Mouse (Mus musculus): ENCODE data around the gene Hes5. TPM values are rescaled to one million over a fixed set of nuclear protein-coding genes. Genes with fewer than 3 reads are reported as not detected.
A peak's percentile ranks its signal among the peaks of the same experiment; 100 is the strongest.

Gene Hes5
- total RNA-seq, 2 experiments from 2014 or later, result not detected

DNA sequence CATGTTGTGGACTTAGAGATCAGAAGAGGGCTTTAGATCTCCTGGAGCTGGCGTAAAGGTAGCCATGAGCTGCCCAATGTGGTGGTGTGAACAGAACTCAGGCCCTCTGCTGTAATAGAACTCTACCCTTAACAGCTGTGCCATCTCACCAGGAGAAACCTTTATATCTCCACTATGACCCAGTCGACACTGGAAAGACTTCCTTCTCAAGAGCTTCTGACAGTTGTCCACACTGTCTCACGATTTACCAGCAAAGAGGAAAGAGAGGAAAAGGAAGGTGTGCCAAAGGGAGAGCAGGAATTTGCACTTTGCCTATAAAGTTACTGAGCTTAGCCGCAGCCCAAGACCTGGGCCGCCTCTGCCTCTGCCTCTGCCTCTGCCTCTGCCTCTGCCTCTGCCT is 18.9 kb upstream of the Hes5 start:
- DNase-seq, result no peak
- intact Hi-C loops (cut with DNase I), result loop anchor here (5.0 kb wide), 2 partner anchors 45 to 75 kb away; partner anchors contain the start of gene Mmel1

DNA sequence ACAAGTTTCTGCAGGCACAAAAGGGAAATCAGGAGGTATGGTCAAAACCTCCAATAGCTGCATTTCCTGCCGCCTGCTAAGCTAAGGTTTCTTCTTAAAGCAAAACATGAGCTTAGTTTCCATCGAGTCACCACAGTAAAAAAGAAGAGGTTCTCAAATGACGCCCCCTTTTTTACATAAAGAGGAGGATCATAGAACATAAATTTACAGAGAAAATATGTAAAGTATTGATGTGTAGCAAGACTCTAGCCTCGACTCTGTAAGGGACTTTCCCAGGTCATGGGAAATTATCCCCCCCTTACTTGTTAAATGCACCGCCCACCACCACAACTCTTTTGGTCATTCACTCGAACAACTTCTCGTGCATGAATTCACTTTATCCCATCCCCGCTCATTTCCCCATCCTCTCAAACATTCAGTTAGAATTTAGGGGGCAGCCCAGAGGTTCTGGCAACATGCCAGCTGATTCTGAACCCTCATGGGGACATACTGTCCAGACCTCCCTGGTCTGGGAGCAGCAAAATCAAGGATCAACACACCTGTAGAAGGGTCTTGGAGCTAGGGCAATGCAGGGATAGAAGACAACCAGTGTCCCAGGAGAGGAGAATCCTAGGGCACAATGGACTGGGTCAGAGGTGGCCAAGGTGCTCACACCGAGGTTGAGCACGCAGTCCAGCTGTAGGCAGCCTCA is 17.9 kb upstream of the Hes5 start:
- DNase-seq, result no peak
- intact Hi-C loops (cut with DNase I), result loop anchor here (5.0 kb wide), 2 partner anchors 45 to 75 kb away; partner anchors contain the start of gene Mmel1

DNA sequence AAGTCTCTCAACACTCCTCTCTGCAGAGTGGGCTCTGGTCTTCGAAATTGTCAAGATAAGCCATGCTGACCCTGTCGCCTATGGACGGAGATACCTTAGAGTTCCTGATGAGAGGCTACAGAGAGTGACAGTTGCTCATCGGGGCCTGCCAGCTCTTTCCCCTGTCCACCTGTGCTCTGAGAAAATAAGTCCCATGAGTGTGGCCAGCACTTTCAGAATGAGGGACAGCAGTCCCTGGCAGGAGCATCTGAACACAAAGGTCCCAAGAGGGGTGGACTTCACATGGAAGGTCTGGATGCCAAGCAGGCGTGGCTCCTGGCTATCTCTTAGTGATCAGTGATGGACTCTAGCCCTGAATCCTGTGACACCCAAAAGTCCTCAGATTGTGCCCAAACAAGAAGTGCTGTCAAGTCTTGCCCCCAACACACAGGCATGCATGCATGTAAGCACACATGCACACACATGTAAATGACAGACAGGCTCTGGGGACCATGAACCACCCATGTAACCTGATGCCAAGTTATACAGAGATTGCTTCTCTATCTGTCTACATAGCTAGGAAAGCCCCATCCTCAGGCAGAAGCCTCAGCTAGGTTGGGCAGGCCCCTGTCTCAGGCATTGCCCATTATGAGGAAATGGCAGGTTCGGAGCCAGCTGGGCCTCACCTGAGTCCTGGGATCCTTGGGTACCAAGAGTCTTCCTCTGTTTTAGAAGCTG is 17.2 kb upstream of the Hes5 start:
- DNase-seq, result no peak
- intact Hi-C loops (cut with DNase I), result loop anchor here (1.0 to 5.0 kb wide), 4 partner anchors 19 to 76 kb away; partner anchors contain the start of gene Mmel1

DNA sequence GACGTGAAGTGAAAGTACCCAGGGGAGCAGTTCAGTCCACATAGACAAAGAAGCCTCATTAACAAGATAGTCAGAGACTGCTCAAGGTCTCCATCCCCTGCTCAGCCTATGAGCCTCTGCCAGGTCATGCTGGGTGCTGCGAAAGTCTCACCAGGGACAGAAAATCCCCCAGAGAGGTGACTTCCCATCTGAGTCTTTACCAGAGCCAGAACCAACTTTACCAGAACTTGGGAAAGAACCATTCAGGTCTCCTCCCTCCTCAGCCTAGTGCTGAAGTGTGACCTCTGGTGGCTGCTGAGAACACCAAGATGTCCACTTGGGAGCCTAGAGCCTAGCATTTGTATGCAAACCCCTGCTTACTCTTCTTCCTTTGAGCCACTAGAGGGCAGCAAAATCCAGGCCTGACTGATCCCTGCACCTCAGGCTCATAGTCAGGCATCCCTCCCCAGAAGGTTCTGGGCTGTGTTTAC is 16.6 kb upstream of the Hes5 start:
- intact Hi-C loops (cut with DNase I), result loop anchor here (1.0 to 5.0 kb wide), 4 partner anchors 19 to 77 kb away; partner anchors contain the start of gene Mmel1
- peak in 1 of 2 experiments; percentile 76 for DNase-seq

DNA sequence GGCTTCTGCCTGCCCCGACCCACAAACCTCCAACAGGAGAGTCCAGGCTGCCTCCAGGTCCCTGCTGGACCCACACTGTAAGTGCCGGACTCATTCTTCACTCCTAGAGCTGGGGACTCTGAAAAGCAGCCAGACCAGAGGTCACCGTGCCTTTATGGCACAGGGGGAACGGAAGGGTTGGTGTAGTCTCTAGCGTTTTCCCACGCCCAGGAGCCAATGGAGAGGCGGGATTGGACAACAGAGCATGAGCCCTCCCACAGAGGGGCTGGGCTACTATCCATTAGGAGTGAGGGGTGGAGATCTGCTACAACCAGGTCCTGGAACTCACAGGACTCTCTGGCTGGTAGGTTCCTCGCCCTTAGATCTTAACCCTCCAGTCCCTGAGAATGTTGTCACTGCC is 14.4 kb upstream of the Hes5 start:
- intact Hi-C loops (cut with DNase I), result loop anchor here (5.0 kb wide), 1 partner anchor 121 kb away; the partner anchor contains the start of gene Pex10
- peak in 1 of 2 experiments; percentile 55 for DNase-seq

DNA sequence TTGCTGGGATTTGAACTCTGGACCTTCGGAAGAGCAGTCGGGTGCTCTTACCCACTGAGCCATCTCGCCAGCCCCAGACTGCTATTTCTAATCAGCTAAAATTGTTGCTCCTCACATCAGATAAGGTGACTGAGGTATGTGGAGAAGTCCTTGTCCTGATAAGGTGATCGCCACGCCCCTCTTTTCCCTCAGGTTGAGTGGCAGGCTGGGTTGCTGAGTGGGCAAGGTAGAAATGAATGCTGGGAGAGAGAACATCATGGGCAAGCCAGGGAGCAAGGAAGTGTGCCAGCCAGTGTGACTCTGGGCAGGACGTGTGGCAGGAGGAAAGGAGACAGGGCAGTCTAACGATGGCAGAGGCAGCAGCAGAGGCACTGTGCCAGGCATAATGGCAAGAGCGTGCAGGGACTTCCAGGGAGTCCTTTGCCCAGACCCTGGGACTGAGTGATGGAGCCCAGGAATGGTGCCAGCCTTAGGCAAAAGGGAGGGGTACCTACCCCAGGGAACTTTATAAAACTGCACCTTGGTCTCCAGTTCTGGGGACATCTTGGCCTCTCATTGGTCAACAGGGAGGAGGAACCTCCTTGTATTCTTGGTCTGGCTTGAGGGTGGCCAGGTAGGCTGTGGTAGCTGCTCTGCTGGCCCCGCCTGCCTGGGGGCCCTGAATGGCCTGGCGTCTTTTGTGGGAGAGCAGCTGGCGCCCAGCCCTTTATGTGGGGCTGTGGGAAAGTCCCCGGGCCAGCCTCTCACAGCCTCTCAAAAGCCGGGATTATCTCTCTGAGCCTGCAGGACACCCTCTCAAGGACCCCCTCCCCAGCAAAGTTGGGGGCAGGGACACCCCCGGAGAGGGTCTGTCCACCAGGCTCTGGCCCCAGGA is 12.4 kb upstream of the Hes5 start:
- intact Hi-C loops (cut with DNase I), result loop anchor here (5.0 kb wide), 1 partner anchor 119 kb away; the partner anchor contains the start of gene Pex10
- no peak for DNase-seq

DNA sequence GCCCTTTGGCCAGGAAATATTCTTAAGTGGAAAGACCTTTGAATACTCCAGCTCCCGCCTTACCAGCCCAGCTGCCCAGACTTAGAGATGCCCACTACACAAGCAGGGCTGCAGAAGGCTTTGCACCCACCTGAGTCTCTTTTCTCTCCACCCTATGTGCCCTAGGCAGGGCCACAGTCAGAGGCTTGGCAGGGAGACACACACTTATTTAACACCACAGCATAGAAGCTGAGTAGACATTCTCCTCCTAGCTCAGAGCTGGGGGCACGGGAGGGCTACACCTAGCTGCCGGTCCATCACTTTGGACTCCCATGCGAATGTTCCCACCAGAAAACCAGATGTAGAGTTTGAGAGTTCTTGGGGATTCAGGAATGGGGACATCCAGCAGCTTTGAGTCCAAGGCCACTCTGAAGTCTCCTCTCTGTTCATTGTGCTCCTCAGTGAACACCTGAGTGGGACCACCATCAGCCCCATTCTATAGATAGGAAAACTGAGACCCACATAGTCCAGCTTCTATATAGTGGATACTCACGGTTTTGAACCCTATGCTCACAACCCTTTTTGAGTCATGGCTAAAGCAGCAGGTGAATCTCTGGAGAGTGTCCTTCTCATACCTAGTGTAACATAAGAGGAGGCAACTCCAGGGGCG is 11.7 kb upstream of the Hes5 start:
- no peak for DNase-seq
- intact Hi-C loops (cut with DNase I), result loop anchor here (5.0 kb wide), 1 partner anchor 118 kb away; the partner anchor contains the start of gene Pex10

DNA sequence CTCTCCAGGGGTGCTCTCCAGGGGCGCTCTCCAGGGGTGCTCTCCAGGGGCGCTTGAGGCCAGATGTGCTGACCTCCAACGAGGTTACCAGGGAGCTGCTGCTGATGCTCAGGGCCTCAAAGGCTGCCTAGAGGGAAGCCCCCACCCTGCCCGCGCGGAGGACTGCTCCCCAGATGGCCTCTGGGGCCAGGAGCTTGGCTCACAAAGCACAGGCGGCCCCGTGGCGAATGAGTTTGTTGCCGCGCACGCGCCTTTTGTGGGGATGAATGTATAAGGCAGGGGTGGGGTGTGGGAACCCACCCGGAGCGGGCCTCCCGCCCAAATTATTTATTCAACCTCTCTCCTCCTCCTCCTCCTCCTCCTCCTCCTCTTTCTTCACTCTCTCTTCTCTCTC is 11.1 kb upstream of the Hes5 start:
- intact Hi-C loops (cut with DNase I), result loop anchor here (5.0 kb wide), 1 partner anchor 118 kb away; the partner anchor contains the start of gene Pex10
- no peak for DNase-seq

DNA sequence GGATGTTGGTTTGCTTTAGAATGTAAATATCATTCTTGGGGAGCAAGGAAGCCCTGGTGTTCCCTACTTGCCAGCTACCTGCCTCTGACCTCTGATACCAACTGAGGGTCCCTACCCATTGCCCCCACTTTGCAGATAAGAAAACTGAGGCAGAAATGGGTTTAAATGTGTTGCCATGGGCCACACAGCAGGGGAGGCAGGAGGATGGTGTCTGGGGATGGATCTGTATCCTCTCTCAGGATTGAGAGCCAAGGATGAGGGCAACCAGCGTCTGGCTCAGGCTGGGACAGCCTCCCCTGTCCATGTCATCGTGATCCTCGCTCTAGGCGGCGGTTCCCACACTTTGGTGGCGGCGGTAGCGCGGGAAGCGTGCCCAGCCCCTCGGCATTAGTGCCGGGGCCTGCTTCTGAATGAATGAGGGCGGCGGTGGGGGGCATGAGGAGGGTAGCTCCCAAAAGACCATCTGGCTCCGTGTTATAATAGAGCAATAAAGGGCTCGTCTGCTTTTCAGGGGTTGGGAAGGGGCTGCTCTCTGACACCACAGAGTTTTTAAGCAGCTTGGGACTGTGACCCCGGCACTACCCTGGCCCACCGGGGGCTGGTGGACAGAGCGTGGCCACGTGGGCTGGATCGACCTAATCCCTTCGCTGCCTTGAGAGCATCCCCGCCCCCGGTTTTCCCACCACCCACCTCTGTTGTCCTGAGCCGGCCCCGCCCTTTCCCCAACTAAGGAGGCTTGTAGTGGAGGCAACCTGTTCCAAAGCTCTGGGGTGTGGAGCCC is 8.1 kb upstream of the Hes5 start:
- intact Hi-C loops (cut with DNase I), result loop anchor here (5.0 kb wide), 1 partner anchor 40 kb away; no protein-coding TSS in a partner anchor
- no peak for DNase-seq

DNA sequence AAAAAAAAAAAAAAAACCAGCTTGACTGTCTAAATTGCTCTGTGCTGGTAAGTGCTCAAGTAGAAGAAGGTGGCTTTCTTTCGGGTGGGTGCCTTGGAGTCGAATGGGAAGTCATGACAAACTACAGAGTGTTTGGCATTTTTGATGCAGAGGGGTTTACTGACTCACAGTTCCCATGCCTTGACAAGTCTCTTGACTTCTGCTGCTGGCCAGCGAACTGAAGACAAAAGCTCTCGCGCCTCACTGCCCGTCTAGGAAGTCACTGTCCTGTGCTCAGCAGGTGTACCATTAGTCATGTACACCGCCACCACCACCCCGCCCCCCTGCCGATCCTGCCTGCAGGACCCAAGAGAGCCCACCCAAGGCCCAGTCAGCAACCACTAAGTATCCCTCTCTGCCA is 4.1 kb upstream of the Hes5 start:
- DNase-seq, result no peak
- intact Hi-C loops (cut with DNase I), result no loop called here

DNA sequence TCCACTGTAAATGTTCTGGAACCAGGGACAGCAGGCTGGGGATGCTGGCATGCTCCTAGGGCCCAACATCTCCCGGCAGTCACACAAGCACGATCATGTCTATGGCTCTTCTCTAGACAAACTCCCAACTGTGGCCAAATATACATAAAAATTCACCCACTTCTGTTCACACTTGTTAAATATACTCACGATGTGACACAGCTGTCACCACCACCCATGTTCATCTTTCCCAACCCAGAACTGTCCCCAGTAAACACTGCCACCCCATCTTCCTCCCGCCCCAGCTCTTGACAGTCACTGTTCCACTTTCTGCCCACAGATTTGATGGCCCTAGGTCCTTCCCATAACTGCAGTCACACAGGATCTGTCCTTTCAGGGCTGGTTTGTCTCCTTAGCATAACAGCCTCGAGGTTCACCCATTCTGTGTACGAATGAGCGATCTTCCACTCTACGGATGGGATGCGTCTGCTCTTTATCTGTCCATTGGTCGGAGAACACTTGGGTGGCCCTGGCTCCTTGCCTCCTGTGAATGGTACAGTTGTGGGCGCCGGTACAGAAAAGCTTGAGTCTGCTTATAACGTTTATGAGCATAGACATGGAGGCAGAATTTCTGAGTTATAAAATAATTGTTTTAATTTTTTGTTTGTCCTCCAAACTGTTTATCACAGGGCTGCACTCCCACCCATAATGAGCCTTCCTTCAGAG is 3.3 kb upstream of the Hes5 start:
- DNase-seq, result no peak
- intact Hi-C loops (cut with DNase I), result no loop called here

DNA sequence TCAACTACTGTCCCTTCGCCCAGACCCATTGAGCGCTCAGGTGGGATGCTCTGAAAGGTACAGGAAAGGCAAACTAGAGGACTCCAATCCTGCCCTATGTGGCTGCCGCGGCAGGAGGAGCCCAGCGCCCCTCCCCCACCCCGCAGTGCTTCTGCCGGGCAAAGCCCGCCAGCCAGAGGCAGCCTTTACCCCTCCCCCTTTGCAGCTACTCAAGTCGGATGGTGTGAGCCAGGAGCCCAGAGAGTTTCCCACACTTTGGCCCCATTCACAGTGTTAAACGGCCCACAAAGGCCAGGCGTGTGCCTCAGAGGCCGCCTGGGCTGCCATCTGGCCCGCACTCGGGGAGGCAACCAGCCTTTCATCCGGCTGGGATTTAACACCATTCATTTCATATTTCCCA is 2.6 kb upstream of the Hes5 start:
- DNase-seq, result no peak
- intact Hi-C loops (cut with DNase I), result no loop called here

DNA sequence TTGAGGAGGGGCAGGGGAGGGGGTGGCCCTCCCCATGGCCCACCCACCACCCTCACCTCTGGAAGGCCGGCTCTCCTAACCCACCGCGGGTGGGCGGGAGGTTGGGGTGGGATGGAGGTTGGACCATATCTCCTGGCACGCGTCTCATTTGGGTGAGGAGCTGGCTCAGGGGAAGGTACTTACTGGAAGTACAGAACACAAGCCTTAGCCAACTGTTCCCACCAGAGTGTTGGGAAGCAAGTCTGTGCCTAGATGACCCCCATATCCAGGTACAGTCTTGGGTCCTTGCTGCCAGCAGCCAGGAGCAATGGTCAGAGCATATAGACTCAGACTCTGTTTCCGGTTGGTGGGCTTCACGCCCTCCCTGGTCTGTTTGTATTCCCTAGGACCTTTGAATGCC is 2.1 kb upstream of the Hes5 start:
- intact Hi-C loops (cut with DNase I), result no loop called here
- no peak for DNase-seq

DNA sequence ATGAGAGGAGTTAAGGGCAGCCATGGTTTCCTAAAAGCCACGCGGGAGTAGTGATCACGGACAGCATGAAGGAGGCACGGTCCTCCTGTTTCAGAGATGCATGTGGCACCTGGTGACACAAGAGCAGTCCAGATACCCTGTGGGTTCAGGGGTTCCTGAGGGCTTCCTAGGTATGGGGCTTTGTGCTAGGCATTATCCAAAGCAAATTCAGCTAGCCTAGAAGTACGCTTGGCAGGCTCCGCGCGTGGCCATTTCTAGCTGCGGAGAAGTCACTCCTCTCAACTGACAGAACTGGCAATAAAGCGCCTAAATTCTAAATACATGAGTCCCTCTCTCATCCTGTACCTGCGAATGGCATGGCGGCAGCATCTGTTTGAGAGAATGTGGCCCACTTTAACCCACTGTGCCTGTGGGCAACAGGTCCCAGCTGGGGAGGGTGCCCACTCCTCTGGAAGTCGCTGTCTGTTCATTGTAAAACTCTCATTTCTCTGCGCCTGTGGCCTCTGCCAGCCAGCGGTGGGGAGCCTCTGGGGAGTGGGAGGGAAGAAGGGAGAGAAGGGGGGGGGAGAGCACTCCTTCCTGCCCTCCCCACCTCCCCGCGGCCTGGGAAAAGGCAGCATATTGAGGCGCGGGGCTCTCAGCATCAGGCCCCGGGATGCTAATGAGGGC is 568 bp upstream of the Hes5 start:
- DNase-seq, result no peak
- intact Hi-C loops (cut with DNase I), result no loop called here

DNA sequence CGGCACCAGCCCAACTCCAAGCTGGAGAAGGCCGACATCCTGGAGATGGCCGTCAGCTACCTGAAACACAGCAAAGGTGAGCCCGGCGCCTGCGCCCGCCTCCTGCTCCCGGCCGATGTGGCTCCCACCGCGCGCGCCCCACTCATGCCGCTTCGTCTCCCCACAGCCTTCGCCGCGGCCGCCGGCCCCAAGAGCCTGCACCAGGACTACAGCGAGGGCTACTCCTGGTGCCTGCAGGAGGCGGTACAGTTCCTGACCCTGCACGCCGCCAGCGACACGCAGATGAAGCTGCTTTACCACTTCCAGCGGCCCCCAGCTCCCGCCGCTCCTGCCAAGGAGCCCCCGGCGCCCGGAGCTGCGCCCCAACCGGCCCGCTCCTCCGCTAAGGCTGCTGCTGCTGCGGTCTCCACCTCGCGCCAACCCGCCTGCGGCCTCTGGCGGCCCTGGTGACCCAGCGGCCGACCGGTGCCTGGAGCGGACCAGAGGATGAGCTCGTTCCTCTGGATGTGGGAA is 559 bp downstream of the Hes5 start:
- intact Hi-C loops (cut with DNase I), result no loop called here
- DNase-seq, result no peak

DNA sequence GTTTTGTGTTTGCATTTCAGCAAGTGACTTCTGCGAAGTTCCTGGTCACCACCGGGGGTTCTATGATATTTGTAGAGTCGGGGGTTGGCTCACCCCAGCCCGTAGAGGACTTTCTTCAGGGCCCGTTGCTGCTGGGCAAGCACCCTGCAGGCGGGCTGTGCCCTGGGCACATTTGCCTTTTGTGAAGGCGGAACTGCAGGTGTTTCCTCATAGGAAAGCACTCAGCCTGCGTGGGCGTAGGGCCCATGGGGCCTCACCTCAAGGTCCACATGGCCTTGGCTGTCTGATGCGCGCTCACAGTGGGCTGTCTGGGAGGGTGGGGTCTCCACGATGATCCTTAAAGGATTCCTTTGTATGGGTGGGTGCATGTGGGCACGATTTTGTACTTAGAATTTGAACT is 1.2 kb downstream of the Hes5 start:
- intact Hi-C loops (cut with DNase I), result loop anchor here (2.0 kb wide), 1 partner anchor 17 kb away; no protein-coding TSS in a partner anchor
- no peak for DNase-seq

DNA sequence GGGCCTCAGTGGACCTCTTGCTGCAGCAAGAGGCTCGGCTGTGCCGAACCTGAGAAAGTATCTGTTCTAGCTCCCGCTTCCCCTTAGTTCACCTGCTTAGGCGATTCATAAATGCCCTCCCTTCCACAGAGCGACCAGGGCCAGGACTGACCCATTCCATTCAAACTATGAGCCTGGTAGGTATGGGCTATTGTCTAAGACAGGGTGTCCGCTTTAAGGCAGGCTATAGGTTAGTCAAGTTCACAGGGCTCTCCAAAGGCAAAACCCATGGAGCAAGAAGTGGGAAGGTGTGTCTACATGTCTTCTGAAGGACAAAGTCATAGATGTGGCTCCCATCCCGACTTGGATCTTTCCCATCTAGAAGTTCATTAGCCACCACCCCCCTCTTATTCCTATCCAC is 2.0 kb downstream of the Hes5 start:
- DNase-seq, result no peak
- intact Hi-C loops (cut with DNase I), result loop anchor here (2.0 kb wide), 1 partner anchor 18 kb away; no protein-coding TSS in a partner anchor

All from gastrocnemius, postnatal 36 days (tissue).